Mouse (Mus musculus): ENCODE results near the gene Ubxn6.

GRCm38 (mm10) chr17:56040857-56041163 lies 34.0 kb downstream of the Ubxn6 start:
- TF ChIP-seq CTCF (conservative IDR thresholded peaks at IDR 0.05; ENCODE audit: low read length) (no peak), NANOG (IDR thresholded peaks at IDR 0.05; ENCODE audit: borderline replicate concordance, low read length) (no peak), POU5F1 (IDR thresholded peaks at IDR 0.05; ENCODE audit: borderline replicate concordance, low read length) (no peak)
